Comparison of ENCODE assay signal across 10 mouse cellular contexts in genomic region chr9:28444972-28445371, GRCm38 (mm10).
"Had no signal": no experiment of that assay in that cellular context is flagged by ENCODE, and none has a peak within 500 bp of the region (broad histone marks: within the 10 kb centered on the region; RNA-seq: fewer than 3 reads in every experiment).

No protein-coding gene starts in this region.

- H3K27ac ChIP-seq: kidney, postnatal 0 days; liver, embryonic 13.5 days had no signal

- H3K4me3 ChIP-seq: liver, embryonic 13.5 days had no signal

- DNase-seq: kidney, postnatal 25 days; liver, embryonic 13.5 days; lung, adult 2 months; lung, postnatal 14 days; lung, postnatal 4 days; midbrain, embryonic 14.5 days; thymus, adult 18-20 months; thymus, postnatal 36 days had no signal

- H3K36me3 ChIP-seq: liver, embryonic 13.5 days had no signal

- H3K9me3 ChIP-seq: liver, embryonic 13.5 days had no signal

- H3K27me3 ChIP-seq: liver, embryonic 13.5 days had no signal

- H3K4me2 ChIP-seq: liver, embryonic 13.5 days; midbrain, embryonic 11.5 days had no signal

- H3K9ac ChIP-seq: liver, embryonic 13.5 days had no signal

- H3K4me1 ChIP-seq: liver, embryonic 13.5 days had no signal
